Mouse (Mus musculus) retina, postnatal 7 days (tissue): ENCODE results near the gene Cxcl12.

Experiments
- DNase-seq: peaks from one replicate; pipeline ENCODE4 v3.0.0-alpha.2; 2012; ENCODE audit warnings: low read depth, low spot score

Cxcl12 gene

DNA sequence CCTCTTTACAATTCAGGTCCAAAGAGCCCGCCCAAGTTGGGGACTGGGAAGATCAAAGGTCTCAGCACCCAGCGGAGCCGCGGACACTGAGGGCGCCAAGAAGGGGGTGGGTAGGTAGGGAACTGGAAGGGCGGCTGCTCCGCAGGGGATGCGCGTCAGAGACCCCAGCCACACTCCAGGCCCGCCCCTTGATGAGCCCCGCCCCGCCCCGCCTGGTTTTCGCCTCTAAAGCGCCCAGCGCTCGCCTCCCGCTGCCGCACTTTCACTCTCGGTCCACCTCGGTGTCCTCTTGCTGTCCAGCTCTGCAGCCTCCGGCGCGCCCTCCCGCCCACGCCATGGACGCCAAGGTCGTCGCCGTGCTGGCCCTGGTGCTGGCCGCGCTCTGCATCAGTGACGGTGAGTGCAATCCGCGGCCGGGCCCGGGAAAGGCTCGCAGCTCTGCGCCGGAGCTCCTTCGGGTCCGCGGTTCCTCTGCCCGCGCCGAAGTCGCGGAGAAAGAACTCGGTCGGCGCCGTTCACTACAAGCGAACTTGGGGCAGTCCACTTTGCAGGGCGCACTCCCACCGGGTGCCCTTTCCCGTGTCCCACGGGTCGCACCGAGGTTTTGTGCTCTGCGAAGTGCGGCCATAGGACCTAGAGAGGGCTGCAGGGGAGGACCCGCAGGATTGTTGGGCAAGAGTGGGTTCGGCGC is at the start of gene Cxcl12:
Gene Cxcl12 (plus strand): TSS at position 215 of the 691 bp plus-strand sequence.
- DNase-seq: no peak

DNA sequence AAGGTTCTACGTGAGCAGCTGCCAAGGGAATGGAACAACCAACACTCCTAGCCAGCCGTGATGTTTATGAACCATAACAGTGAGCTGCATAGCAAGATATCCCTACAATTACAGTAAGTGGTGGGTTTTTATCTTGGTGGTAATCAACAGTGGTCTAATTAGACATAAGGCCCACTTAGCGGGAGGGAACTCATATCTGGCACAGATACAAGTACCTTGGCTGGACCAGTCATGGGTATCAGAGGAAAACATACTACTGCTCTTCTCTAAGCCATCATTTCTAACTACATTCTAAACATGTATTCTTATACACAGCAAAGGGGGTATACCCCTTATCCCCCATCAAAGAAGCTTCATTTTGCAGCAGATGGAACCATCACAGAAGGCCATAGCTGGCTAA is 46.3 kb upstream of the Cxcl12 start:
- DNase-seq: no peak

DNA sequence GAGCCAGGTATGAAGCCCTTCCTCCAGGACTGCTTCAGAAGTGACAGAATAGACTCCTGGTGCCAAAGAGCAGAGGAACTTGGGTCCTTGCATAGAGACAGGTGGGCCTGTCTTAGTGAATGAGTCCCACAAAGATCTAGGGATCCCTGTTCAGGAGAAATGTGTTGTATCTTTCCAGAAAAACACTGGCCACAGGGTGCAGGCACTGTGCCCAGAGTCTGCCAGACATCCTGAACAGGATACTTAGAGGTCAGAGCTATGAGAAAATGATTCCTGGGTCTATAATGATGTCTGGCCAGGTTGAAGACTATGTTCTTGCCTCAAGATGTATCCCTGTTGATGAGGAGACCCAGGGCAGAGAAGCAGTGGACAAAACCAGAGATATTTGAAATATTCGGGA is 42.0 kb upstream of the Cxcl12 start:
- no peak for DNase-seq

DNA sequence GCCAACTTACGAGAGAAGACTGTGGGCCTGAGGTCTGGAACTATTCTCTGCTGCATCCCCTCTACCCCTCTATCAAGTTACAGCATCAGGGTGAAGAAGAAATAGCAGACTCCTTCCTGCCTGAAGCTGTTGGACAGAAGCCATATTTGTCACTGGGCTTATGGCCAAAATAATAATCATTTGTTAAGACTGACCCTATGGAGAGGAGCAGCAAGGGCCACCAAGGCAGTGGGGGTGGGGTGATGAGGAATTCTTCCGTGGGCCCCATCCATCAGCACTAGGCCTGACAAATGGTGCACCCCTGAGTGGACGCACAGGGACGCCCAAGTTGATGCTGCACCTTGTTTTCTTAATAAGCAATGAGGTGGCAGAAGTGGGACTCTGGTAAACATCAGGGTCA is 38.9 kb upstream of the Cxcl12 start:
- DNase-seq: no peak

DNA sequence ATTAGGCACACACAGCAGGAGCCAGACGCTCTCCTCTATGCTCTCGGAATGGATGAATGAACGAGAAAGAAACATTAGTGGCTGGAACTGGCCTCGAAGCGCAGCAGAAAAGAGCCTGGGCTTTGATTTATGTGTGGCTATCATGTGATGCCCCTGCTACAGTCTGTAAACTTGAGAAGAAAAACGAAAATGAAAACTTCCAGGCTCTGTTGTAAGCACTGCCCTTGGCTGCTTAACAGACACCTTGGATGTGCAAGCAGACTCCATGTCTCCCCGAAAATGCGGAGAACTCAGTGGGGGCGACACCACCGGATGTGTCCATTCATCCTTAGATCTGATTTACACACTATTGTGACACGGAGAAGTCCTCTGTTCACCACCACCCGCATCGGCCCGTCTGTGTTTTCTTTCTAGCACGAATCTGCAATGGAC is 37.6 kb upstream of the Cxcl12 start:
- no peak for DNase-seq

DNA sequence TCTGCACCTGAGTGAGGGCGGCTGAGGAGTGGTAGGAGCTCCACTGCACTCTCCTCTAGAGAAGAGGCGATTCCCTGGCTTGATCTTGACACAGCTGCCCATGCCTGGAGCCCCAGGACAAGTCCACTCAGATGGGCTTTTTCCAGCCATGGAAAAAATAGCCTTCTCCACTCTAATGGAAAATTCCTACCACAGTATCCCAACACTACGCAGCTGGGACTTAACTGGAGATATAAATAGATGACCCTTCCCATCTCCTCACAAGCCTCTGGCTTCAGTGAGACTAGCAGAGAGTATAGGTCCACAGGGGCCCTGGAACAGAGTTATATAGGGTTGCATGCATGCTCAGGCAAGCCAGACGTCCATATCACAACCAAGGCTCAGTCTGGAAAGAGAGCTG is 33.8 kb upstream of the Cxcl12 start:
- DNase-seq: no peak

DNA sequence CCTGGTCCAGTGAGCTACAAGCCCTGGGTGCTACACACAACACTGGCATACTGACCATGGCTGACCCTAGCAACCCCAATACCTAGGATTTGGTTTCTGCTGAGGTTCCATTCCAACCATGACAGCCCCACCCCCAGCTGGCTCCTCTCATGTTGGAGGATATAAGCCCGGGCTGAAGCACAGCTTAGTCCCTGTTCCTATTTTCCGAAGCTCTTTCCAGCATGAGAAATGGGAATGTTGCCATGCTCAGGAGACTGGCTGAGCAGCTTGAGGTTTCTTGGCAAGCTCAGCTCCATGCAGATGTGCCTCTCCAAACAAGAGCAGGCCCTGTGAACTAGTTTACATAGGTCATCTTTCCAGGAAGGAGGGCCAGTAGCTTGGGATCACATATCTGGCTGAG is 30.6 kb upstream of the Cxcl12 start:
- DNase-seq: no peak

DNA sequence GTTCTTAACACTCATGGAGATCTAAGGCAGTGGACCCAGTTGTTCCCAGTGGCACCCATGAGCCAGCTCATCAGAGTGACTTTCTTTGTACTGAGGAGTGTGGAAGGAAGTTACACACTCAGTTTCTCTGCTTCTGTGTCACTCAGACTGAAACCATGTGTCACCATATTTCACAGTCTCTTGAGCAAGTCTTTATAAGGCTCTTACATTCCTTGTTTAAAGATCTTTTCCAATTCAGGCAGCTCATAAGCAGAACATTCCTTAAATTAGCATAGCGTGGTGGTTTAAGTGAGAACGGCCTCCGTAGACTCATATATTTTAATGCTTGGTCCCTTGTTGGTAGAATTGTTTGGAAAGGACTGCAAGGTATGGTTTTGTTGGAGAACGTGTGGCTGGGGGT is 27.4 kb upstream of the Cxcl12 start:
- no peak for DNase-seq

DNA sequence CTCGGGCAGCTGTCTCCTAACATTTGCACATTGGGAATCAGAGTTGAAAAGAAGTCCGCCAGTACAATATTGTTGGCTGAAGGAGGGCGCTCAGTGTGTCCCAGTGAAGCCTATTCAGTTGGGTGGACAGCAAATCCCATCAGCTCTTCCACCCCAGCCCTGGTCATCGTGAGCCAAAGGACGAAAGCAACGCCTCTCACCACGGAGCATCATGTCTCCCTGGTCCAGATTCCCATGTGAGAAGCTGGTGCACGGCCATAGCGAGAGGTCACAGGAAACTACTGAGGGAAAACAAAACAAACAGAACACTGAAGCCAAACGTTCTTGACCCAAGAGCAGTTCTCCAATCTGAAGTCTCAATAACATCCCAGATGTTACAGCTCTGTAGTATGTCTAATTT is 21.4 kb upstream of the Cxcl12 start:
- DNase-seq: no peak

DNA sequence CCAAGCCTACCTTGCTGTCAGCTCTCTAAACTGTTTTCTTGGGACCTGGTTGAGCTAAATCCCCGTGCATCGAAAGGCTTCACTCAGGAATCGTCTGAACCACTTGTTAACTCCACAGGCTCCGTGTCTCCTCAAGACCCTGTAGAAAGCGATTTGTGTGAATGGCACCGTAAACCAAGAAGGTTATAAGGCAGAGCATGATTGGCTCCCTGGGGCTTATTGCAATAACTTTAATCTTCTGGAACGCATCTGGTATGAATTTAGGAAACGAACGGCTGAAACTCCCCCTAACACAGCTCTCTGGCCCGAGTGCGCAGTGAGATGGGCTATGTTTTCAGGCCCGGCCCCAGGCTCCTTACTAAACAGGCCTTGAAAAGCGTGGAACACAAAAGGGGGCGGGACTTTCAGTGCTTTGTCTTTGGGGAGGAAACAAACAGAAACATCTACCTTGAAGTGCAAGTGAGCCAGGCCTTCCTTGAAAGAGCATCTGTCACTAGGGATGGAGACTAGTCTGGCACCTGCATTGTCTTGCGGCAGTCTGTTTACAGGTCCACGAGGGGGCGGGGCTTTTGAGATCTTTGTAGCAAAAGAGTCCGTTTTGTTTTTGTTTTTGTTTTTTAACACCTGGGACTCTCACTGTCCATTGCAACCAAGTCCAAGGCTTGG is 16.7 kb upstream of the Cxcl12 start:
- DNase-seq: no peak

DNA sequence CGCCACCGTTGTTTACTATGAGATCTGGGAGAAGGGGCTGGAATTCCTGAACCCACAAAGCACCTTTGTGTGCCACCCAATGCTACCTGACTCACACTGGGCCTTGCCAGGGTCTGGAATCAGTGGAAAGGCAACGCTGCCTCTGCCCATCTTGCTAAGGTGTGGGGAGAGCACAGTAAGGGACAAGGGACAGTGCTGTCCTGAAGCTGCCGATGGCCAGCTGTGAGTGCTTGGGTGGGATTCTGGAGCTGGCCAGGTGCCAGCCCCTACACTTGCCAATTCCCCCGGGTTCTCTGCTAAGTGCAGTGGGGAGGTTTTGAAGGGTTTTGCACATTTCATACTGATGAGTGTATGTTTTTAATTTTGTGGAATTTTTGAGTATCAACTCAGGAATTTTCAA is 15.3 kb upstream of the Cxcl12 start:
- no peak for DNase-seq

DNA sequence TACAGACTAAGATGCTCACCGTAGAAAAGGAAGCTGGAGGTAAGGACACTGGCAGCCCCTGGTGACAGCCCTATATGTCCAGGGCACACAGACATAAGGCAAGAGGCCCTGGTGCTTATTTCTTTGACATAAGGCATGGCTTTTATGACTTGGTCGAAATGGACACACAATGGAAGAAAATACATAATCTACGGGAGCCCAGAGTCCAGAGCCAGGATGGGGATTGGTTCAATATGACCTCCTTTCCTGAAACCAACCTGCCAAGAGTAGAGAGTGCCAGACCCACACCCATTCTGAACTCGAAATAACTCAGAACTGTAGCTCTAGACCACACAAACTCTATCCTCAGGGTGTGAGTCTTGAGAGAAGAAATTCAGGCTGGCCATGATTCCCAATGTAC is 11.5 kb upstream of the Cxcl12 start:
- DNase-seq: no peak

DNA sequence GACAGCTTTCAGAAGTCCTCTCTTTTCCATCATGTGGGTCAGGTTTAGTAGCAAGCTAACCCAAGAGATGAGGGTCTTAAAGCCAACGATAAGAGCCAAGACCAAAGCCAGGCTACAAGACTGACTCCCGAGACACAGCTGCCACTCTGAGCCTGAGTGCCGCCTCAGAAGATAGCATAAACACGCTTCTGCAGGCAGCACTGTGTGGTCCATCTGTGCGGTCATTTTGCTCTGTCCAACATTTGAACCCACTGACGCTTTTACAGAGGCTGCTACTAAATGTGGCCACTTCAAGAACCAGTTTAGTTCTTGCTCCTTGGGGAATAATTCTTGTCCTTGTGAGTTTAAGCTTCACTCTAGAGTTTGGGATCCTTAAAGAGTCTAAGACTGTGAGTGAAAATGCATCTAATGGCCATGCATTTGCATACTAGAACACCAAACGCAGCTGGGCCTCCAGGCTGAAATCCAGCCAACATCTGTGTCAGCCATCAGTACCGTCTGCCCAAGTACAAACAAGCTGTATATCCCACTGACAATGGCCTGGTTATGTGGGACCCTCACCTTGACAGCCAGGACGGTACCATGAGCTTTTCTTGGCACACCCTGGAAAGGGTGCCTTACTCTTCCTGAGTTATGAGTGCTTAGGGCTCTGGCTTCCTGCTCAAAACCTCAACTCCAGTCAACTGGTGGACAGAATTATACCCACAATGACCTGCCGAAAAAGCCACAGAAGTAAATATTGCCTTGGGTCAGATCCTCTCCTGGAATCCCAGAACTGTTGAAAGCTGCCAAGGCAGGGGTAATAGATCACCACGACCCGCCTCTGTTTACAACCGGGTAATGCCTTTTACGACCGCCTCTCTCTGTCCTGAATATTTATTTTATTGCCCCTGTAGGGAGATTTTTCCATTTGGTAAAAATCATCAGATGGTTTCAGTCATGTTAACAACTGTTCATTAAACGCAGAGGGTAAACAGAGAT is 8.3 kb upstream of the Cxcl12 start:
- DNase-seq: no peak

DNA sequence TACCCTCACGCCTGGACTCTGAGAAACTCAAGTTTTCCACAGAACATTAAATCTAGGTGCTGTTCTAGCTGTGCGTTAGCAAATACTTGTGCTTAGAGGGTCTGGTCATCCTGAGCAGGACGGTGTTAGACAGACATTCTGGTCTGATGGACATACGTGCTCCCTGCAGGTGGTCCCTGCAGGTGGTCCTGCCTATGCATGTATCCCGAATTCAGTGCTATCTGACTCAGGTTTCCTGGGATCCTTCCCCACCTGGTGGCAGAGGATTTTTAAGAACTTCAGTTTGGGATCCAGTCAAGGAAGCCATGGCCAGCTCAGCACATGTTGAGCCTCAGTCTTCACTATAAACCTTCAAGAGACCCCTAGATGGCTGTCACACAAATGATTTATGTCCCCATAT is 4.8 kb upstream of the Cxcl12 start:
- DNase-seq: no peak

DNA sequence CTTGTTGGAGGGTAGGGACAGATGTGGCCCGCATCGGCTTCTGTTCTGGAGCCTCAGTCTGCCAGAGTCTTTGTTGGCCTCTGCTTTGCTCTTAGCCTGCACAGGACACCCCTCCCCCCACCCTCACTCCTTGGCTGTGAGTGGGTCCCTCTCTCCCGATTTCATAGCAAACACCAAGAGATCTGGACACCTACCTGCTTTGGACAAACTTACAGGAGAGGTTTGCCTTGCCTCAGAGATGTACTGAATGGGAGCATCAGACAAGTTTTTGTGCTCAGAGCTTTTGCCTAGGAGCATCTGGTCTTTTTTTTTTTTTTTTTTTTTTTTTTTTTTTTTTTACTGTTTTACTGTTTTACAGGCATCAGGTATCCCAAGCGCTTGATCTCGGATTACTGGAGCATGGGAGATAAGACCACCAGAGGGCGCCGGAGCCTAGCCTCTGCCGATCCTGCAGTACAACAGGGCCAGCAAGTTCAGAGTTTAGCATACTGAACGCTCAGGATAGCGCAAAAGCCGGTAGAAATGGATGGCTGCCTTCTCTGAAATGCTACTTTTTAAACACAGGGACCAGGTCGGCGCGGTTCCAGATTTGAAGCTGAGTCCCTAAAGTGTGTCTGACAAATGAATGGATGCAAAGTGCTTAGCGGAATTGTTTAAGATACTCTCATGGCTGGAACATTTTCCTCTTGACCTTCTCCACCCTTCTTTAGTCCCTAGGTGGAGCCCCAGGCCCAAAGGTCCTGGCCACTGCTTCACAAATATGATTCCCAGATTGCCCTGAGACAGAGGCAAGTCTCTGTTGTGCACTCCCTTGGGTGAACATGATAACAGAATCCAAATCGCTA is 1.5 kb upstream of the Cxcl12 start:
- DNase-seq: peak; percentile 59

DNA sequence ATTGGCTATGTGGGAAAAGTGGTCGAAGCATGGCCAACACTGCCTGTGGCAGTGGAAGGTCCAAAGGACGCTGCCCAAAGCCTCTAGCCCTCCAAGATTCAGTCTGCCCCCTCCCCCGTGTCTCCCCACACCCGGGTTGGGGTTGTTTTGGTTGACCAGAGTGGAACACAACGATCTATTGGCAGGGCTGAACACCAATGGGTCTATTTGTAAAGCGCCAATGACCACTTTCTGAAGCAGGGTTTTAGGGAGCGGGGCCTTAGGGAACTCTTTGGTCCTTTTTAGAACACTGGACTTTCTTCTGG is 957 bp upstream of the Cxcl12 start:
- no peak for DNase-seq

DNA sequence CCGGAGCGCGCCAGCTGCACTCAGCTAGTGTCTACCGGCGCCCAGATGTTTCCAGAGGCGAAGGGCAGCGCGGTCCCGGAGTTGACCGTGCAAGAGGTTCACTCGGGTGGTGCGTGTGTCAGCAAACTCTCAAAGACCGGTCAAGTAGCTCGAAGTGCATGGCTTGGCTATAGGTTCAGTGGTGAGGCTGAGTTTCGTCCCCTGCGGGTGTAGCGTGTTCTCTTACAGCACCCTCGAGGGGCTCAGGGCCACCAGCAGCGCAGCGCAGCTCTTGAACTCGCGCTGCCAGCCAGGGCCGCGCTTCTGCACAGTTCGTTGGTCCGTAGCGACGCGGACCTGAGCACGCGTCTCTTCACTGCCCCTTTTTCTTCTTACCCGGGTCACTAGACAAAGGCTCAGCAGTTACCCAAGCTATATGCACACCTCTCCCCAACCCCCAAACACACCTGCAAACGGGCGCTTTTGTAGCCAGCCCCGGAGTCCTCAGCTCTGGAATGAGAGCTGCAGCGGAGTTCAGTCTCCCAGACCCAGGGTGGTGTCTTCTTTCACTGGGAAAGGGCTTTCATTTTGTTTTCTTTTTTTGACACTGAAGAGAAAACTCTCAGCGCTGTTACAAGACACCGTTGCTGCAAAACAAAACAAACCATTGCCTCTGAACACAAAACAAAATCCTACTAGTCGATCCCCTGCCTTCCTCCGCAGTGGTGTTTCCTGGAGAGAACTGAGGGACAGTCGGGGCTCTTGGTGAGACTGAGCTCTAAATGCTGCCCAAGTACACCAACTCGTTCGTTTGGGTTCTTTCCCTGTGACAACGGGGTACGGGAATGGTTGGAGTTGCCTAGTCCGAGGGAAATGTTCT is 945 bp downstream of the Cxcl12 start:
- DNase-seq: no peak

DNA sequence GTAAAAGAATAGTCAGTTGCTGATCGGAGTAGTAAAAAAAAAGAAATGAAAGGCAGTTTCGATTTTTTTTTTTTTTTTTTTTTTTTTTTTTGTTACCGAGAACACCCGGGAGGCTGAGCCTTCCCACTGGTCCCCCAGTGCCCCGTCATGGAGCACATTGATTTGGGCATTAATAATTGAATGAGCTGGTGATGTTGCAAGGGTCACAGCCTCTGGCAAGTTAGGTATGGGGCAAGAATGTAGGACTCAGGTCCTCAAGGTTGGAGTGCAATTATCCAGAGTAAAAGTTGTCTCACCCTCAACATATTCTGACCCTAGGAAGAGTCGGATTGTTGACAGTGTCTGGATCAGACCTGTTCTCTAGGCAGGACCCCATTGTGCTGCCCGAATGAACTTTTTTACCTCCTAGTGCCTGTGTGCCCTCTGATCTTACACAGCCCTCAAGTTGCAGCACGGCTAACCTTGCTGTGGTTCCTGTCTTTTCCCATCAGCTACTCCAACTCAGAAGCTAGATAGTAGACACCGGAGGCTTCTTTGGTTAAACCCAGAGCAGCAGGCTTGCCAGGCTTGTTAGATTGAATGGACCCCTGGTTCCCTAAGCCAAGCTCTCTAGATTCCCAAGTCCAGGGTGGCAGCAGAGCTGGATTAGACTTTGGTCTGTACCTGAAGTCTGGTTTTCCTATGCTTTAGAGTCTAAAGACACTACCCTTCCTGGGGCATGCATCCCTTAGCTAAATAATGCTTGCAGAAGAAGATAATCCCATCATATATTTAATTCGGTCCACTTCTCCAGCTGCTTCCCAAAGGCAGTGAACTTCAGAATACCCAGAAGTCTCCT is 1.8 kb downstream of the Cxcl12 start:
- no peak for DNase-seq

DNA sequence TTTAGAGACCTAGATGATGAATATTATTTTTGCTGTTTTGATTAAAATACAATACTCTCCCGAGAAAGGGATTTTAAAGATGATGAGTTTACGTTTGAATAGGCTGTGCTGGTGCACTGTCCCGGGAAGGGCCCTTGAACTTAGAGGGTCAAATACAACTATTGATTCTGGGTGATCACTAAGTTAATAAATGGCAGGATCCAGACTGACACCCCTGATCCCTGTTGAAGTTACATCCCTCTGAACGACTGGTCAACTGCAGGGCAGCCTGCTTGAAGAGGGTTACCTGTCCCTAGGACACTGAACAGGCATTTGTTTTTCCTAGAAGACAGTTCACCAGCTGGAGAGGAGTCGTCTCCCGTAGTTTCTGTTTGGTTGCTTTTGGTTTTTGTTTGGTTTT is 4.0 kb downstream of the Cxcl12 start:
- no peak for DNase-seq

DNA sequence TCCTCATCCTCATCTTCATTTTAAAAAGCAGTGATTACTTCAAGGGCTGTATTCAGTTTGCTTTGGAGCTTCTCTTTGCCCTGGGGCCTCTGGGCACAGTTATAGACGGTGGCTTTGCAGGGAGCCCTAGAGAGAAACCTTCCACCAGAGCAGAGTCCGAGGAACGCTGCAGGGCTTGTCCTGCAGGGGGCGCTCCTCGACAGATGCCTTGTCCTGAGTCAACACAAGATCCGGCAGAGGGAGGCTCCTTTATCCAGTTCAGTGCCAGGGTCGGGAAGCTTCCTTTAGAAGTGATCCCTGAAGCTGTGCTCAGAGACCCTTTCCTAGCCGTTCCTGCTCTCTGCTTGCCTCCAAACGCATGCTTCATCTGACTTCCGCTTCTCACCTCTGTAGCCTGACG is 5.5 kb downstream of the Cxcl12 start:
- DNase-seq: peak; percentile 44
